Mouse (Mus musculus): ENCODE results near the gene M1ap.
A peak's percentile ranks its signal among the peaks of the same experiment; 100 is the strongest.

M1ap gene

DNA sequence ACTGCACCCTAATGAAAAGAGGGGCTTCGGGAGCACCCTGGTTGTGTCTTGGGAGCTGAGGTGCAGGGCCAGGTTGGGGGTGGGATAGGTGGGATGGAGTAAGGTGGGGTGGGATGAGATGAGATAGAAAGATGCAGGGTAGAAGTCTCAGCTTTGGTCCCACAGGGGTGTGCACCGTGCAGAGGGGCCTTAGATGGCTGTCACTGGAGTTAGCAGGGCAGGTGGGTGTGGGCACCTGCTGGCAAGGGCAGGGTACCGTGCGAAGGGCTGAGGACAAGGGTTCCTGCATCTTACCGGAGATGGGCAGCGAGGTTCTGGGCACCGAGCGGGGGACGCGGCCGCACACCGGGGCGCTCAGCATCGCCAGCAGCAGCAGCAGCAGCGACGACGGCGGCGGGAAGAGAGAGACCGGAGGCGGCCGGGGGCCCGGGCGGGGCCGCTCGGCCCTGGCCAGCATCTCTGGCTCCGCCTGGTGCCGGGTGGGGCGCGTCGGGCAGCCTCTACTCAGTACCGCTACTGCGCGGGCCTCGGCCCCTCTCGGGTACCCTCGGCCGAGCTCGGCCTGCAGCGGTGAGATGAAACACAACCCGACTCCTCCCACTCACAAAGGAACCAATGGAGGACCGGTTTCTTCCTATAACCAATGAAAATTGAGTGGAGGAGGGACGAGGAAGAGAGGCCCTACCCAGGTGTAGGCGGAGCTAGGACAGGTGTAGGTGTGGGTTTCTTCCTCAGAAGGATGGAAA lies 7.4 kb upstream of the M1ap start, which contains the start of gene Sema4f:
Sema4f (minus strand) TSS at position 603 of the 746 bp plus-strand sequence.
- peak; percentile 17 for DNase-seq

DNA sequence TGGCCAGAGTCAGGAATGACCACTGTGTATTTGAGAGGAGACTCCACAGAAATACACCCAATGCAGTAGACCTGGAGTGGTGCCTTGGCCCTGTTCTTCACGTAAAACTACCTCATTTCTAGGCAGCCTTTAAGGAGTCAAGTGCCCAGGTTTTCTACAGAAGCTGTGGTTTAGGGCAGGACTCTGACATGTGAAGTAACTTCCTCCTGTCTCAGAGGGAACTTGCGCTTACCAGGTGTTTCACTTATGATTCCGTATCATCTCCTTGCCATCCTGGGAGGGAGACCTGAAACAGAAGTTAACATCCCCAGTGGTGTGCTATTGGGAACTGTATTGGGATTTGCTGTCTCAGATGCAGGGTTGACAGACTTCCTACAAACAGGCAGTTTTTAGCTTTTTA lies 5.9 kb upstream of the M1ap start:
- no peak for DNase-seq

DNA sequence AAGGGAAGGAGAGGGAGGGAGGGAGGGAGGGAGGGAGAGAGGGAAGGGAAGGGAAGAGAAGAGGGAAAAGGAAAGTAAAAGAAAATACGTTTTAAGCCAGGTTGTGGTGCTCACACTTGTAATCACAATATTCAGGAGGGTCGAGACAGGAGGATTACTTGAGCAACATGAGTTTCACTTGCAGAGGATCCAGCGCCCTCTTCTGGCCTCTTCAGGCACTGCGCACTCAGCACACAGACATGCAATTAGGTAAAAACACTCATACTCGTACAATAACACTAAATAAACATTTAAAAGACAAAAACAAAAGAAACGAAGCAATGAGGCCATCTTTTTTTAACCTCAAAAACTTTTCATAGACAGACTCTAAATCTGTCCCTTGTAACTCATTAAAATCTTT lies 952 bp upstream of the M1ap start:
- DNase-seq: no peak

DNA sequence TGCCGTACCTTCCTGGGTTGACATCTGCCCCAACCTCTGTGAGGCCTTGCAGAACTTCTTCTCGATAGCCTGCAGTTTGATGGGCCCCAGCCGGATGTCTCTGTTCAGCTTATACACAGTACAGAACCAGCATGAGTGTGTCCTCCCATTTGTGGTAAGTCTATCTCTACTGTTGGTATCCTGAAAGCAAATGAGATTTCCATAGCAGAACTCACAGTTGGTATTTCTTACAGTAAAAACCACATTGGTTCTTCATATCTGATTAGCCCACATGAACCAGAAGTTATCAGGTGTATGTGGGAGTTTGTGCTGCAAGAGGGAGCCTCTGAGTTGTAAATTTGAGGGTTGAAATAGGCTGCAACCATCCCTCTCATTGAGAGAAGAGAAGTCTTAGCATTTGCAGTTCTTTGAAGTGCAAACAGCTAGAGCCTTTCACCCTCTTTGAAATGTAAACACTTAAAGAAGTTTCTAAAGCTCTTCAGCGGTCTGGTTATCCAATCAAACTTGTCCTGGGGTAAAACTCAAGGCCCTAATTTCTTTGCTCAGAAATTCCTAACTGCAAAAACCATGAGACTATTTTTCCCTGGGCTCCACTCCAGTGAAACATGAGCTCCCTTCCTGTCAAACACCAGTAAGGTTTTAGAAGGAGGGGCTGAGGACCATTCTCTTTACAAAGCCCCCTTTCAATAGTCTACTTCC lies 10.0 kb downstream of the M1ap start:
- DNase-seq: no peak

DNA sequence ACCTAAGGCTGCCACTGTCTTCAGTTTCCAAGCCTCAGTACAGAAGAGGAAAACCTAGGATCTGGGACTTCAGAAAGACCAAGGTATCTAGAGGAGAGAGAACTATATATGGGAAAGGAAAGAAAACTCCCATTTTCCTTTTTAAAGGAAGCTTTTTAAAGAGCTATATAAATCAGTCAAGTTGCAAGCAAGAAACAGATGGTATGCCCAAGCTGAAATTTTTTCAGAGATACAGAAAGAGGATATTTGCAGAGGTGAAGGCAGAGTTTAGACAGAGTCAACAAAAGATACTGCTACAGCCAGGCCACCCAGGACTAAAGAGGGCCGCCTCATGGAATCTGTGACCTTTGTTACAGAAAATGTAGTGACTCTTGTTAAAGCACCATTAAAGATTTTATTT lies 15.0 kb downstream of the M1ap start:
- DNase-seq: no peak

DNA sequence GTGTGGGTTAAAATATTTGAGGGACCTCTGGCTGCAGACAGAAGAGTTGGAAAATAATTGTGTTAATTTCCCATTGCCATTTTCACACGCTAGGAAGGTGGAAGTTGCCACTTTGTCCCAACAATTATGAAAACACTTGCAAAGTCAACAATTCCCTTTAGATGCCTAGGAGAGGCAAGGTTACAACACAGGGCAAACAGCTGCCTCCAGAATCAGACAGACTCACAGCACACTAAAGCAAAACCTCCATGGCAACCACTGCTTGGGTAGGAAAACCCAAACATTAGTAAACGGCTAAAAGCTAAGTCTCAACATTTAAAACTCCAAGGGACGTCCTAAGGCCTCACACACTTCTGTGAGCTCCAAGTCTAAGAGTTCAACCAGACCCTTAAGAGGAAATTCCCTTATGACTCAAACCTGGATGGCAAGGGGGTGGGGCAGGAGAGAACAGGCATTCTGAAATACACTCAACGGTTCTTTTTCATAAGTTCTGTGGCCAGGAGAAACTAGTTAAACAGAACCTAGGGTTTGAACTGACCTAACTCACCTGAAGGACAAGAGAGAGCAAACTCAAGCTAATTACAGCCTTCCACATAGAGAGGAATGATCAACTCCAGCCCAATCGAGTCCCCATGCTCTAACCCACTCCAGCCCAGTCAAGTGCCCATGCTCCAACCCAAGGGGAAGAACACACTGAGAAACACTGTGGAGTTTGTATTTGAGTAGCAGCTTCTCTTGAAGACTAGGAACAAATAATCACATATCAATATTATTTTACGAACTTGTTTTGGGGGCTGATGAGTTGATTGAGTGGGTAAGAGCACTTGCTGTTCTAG lies 22.8 kb downstream of the M1ap start:
- DNase-seq: no peak

DNA sequence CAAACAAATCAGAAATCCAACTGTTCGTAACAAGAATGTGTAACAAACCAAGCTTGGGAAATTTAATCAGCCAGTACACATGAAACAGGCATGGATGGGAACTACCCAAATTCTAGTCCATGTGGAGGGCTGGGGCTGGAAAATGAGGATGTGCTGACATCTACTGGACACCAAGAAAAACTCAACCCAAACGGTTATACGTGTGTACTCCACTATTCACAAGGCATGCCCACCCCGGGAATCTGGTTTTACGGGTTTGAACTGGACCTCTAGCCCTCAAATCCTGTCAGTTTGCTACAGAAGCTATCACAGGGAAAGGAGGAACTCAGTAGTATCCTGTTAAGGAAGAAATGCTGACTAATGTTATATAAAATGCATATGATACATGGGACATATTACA lies 24.3 kb downstream of the M1ap start:
- DNase-seq: peak; percentile 44

DNA sequence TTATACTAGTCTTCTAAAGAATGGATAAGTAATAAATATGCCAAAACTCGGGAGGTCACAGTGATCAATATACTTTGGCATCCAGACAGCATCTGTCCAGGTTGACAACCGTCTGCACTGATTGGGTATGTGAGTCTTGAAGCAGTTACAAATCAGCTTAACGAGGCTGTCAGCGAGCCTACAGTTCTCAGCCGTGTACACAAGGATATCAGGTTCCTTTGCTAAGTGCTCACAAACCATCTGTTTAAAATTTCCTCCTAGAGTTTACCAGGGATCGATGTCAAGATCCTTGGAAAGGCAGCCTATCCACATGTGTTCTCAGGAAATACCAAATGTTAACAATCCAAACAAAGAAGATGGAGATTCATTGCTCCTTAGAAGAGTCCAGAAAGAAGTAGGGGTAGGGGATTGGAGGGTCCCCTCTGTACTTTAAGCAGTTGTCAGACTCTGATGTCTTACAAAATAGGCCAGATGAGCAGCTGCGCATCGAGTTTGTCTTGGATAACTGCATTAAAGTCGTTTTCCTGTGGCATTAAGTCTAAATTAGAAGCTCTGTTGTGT lies 40.8 kb downstream of the M1ap start:
- no peak for DNase-seq

DNA sequence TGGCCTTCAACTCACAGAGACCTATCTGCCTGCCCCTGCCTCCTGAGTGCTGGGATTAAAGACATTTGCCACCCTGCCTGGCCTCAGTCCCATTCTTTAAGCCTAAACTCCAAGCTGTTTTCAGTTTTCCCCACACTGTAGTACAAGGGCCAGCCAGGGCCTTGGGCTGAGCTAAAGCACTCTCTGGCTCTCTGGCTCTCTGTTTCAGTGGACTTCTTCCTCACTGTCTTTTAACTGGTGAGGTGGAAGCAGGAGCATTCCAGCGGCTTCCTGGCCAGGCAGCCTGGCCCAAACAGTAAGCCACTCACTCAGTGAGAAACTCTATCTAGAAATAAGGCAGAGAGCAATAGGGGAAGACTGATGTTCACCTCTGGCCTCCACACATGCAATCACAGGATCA lies 47.0 kb downstream of the M1ap start:
- no peak for DNase-seq

DNA sequence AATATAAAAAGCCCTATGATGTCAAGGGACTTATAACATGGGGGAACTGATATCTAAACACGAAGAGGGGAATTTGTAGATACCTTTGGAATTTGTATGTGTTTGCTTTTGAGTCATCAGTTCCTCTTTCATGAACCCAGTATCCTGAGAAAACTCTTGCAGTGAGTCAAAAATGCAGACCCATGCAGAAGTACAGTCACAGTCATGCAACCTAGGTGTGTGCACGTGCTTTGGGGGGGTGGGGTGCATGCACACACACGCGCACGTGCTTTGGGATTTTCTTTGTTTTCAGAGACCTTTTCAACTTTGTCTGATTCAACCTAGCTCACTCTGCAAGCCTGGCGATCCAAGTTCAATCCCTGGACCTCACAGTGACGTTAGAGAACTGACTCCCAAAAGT lies 47.7 kb downstream of the M1ap start:
- DNase-seq: no peak

DNA sequence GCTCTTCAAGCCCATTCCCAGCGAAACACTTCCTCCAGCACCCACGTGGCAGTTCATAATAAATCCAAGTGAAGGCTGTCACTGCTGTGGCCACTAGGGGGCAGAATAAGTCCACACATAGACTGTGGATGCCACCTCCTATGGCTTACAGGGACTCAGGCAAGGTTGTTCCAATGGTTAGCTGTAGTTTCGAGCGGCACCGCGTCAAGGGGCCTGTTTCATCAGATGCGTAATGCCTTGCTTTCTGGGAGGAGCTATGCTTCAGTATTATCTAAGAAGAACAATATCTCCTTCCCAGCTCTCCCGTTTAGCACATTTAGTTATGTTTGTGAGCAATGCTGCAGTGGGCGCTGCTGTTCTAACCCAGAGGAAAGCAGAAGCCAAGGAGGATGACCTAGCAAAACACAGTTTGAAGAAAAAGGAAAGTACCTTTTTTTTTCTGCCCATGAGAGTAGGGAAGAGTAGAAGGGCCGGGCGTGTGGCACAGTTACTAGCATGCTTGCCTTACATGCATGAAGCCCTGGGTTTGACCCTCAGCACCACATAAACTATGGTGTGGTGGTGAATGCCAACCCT lies 50.1 kb downstream of the M1ap start:
- DNase-seq: peak; percentile 97

DNA sequence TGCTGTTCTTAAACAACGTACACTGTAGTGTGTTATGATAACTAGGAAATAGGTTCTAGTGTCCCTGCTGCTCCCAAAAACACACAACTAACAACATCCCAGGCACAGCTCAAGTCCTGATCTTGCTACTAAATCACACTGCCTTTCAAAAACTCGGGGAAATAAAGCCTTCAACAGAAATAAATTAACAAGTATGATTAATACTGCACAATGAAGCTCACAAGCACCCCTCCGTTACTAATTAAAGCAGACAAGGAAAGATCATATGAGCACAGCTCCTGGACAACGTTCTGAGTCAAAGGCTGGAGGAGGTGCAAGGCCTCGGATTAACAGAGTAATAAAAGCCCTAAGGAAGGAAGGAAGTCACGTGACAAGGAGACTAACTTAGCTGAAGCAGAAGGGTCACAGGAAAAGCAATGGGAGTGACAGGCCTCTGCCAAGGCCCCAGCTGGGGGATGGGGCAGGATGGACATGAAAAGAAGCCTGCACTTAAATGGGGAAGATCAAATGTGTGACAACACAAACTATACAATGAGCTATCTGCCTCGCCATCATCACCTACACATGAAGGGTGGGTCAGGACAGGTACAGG lies 50.9 kb downstream of the M1ap start:
- DNase-seq: peak; percentile 67

DNA sequence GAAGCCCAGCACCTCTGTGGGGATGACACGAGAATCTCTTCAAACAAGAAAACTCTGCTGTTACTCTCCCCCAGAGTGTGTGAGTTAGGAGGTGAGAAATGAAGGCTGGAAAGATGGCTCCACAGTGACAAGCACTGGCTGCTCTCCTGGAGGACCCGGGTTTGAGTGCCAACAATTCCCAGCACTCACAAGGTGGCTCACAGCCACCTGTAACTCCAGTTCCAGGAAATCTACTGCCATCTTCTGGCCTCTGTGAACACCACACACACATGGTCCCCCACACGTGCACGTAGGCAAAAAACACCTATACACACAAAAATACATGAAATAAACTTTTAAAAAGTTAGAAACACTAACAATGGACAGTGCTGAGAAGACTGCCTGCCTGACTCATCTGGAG lies 51.6 kb downstream of the M1ap start:
- no peak for DNase-seq

DNA sequence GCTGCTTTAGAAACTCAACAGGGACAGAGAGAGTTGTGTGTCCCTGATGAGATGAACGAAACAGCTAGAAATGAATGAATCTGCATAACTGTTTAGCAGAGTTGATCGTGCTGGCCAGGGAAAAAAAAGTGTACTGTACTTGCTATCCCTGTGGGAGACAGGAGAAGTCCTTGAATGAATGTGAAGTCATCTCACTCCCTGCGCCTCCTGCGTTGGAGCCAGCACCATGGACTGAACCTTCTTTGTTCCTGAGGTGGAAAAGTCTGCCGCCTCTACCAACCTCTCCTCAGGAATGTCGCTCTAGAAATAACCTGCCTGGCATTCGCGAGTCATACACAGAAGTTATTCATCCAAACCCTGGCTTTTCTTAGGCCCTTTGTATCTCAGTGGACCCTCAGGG lies 53.3 kb downstream of the M1ap start:
- DNase-seq: no peak

DNA sequence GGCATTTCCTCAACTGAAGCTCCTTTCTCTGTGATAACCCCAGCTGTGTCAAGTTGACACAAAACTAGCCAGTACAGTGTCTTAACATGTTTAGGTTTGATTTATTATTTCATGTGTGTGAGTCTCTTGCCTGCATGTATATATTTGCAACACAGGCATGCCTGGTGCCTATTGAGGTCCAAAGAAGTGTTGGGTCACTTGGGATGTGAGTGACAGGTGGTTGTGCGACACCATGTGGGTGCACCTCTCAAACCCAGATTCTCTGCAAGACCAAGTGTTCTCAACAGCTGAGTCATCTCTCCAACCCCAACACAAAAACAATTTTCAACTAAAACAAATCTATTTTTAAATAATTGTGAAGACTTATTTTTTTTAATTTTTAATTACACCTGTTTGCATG lies 56.4 kb downstream of the M1ap start:
- DNase-seq: no peak

DNA sequence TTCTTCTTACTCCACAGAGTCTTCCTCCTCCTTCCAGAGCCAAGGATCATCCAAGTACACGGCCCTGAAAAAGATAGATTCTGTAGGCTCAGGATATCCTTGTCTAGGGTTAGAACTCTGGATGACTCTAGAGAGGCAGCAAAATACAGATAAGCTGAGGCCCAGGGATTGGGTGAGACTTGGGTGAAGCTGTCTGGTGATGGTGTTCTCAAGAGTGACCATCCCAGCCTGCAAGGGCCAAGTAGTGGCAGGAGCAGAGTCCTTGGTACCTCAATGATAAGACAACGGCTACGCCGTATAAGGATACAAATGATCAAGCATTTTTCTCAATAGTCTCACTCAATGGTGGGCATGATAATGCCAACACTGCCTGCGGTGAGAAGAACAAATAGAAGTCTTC lies 57.1 kb downstream of the M1ap start:
- no peak for DNase-seq

DNA sequence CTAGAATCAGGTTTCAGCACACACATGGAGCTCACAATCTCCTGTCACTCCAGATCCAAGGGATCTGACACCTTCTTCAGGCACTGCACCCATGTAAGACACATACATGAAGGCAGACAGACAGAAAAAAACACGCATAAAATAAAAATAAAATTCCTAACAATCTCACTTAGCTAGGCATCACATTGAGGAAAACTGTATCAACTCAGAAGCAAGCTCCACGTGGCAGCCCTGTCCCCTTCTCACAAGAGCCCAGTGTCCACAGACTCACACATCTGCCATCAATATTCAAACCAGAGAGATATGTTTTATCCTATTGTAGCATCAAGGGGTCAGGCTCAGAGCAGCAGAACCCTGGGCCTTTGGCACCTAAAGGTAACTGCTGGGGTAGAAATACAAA lies 57.6 kb downstream of the M1ap start:
- DNase-seq: no peak

DNA sequence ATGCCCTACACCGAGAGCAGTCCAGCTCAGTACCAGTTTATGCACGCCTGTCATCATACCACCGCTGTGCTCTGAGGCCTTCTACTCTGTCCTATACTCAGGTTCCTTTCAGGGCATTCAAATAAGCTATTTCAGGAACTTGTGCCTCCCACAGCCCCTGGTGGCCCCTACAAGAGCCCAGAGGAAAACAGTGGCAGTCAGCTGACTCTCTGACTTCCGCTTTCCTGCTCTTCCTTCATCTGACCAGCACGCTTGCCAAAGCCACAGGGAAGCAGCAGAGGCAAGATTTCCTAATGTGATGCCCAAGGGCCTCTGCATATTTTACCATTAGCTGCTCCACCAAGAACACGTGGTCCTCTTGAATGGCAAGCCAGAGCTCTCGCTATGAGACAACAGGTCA lies 58.2 kb downstream of the M1ap start:
- peak; percentile 35 for DNase-seq

DNA sequence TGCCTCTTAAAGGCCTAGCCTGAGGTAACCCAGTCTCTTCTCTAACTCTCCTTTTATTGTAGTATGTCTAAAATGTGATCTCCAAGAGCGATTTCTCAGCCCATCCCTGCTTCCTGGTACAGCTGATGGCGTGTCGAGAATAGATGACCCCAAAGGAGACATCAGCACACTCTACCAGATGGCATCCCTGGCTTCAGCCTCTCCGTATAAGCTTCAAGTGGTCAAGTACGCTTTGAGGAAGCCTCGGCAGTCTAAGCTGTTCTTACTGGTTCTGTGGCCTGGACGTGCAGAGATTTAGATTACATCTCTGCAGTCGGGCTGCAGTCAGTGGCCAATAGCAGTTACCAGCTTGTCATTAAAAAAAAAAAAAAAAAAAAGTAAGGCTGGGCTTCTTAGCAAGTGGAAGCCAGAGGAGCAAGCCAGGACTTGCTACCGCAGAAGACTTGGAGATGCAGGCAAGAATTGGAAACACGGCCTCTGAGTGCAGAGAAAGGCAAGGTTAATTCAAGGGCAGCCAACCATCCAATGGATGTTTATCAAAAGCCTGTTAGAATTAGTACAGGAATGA lies 58.8 kb downstream of the M1ap start:
- no peak for DNase-seq

DNA sequence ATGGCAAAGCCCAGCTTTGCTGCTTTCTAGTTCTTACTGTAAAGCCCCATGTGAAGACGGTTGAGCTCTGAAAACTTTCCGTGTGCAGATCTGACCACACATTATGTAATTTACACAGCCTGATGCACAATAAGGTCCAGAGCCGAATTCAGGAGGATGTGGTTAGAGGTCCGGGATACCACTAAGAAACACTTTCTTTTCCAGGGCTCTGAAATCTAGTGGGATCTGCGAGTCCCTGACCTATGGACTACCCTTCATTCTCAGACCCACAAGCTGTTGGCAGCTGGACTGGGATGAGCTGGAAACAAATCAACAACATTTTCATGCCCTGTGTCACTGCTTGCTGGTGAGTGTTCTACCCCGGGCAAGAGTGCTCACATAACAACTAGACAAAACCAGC lies 59.4 kb downstream of the M1ap start:
- DNase-seq: no peak

DNA sequence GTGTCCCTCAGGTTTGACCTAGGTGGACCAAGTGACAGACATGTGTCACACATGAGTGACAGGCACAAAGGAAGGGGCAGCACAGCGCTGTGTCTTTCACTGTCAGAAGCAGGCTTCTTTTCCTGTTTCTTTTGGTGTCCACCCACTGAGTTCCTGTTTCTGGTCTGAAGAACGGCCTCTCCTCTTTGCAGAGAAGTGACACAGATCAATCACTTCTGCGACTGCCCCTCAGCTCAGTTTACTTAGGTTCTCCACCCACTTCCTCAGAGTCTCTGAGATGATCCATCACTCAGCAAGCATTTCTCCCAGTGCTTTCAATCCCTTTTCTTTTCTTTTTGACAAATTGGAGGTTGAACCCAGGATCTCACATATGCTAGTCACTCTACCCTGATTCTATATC lies 62.0 kb downstream of the M1ap start:
- DNase-seq: no peak

DNA sequence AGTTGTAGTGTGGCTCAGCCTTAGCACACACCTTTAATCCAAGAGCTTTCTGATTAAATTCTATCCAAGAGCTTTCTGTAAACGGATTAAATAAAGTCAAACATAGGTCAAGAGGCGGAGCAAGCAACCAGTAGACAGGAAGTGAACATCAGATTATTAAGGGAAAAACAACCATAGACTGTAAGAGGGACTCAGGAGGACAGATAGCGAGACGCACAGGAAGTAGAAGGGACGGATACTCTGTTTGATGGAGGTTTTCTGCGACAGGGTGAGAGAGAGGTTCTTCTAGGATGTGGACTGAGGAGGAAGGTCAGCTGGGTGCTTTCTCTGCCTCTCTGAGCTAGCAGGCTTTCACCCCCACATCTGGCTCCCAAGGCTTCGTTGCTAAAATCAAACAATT lies 63.3 kb downstream of the M1ap start:
- DNase-seq: no peak
